Mouse (Mus musculus) kidney, postnatal 0 days (tissue): ENCODE data around the gene Pacsin1. TPM values are rescaled to one million over a fixed set of nuclear protein-coding genes. Genes with fewer than 3 reads are reported as not detected.
"Not testable (repeated sequence)": the region's sequence is repeated elsewhere in the genome, so short reads cannot be mapped to it uniquely, and the experiment has no call there.

Source experiments
- ATAC-seq: fragments of 200-750 bp; cut with Nextera tagmentation; replicated peaks from 2 replicates; pipeline ENCODE4 v1.8.0; 2017; ENCODE audit warnings: low read depth, moderate number of reproducible peaks, moderate TSS enrichment, moderate library complexity; ENCODE audit not compliant: low FRiP score
- DNase-seq: peaks from one replicate; pipeline ENCODE4 v3.0.0-alpha.2; 2016; ENCODE audit warnings: low spot score
- H3K27ac ChIP-seq: fragments of 300-500 bp; sonication (generic); 2 replicates; pipeline ENCODE4 v1.5.1; 2014; ENCODE audit warnings: mild to moderate bottlenecking
- H3K27me3 ChIP-seq: fragments of 300-500 bp; sonication (generic); 2 replicates; pipeline ENCODE4 v1.6.1; 2014; ENCODE audit warnings: low read length, mixed read lengths; ENCODE audit not compliant: insufficient read depth
- H3K36me3 ChIP-seq: fragments of 300-500 bp; sonication (generic); 2 replicates; pipeline ENCODE4 v1.6.1; 2014; ENCODE audit warnings: low read length, mixed read lengths; ENCODE audit not compliant: insufficient read depth
- H3K4me1 ChIP-seq: fragments of 300-500 bp; sonication (generic); replicated peaks from 2 replicates; pipeline ENCODE4 v1.6.1; 2014; ENCODE audit warnings: antibody characterized with exemption, low read length, mixed read lengths; ENCODE audit not compliant: insufficient read depth
- H3K4me2 ChIP-seq: fragments of 300-500 bp; sonication (generic); 2 replicates; pipeline ENCODE4 v1.6.1; 2014; ENCODE audit warnings: mild to moderate bottlenecking, low read length, moderate library complexity, mixed read lengths
- H3K4me3 ChIP-seq: fragments of 300-500 bp; sonication (generic); replicated peaks from 2 replicates; pipeline ENCODE4 v1.5.1; 2014; ENCODE audit warnings: low read depth, low read length
- H3K9ac ChIP-seq: fragments of 300-500 bp; sonication (generic); 2 replicates; pipeline ENCODE4 v1.6.1; 2014; ENCODE audit warnings: low read depth, low read length
- H3K9me3 ChIP-seq: fragments of 300-500 bp; sonication (generic); replicated peaks from 2 replicates; pipeline ENCODE4 v1.6.1; 2016; ENCODE audit warnings: low read length, inconsistent platforms, mixed read lengths
- CTCF ChIP-seq: IDR thresholded peaks from 2 replicates; pipeline ENCODE4 v1.5.1; 2016; ENCODE audit warnings: antibody characterized with exemption, low read depth, mild to moderate bottlenecking, moderate library complexity
- WGBS: fragments of 180-500 bp; shearing (Covaris S2); extraction: QIAGEN DNeasy Blood & Tissue Kit; methylation state at CpG from one replicate; pipeline ENCODE4 v1.1.7; 2014; 5-methylcytosine and 5-hydroxymethylcytosine counted together
- polyA plus RNA-seq: library from polyadenylated mRNA; unstranded; fragments of >200 nt; fragmentation: Nextera tagmentation; extraction: Ambion mirVana; gene quantifications from 2 replicates; pipeline ENCODE4 v1.2.1, GENCODE M21; 2015

Gene Pacsin1
- polyA plus RNA-seq, 1 experiment from 2014 or later = 1.6 TPM

DNA sequence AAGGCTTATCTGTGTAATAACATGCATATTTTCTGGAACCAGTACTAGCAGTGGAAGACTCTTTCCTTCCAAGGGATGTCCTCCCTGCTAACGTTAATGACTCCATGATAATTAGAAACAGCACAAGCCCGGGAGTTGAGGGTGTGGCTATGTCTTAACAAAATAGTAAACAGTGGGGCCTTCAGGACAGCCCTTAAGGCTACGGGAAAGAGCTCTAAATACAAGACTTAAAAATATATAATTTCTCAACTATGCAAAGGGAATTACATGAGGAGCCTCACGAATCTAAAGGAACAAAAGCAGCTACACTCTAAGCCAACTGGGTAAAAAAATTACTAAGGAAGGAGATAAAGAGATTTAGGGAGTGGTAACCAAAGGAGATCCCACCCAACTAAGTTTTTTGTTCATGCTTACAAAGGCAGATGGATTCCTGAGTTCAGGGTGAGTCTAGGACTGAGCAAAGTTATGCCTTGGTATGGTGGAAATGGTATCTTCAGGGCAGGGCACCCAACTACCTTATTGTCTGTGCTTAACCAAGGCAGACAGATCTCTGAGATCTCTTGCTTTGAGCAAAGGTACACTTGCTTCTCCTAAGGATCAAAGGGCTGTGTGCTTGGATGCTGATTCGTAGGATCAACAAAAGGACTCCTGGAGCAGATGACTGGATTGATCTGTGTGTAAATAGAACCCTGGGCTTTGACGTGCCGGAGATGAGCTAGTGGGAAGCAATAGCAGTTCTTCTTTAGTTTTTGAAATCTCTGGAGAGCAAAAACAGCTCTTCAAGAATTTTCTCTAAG lies 29.7 kb upstream of the Pacsin1 start:
- Histone ChIP-seq H3K4me3 (no peak overlapping the region), H3K9me3 (no peaks in the 10 kb centered on the region), H3K4me1 (peaks cover 10% of the 10 kb centered on the region; the same call in 1 of the 2 replicates), H3K4me2 (no peak overlapping the region), H3K27me3 (no peaks in the 10 kb centered on the region), H3K9ac (no peak overlapping the region), H3K27ac (no peak overlapping the region), H3K36me3 (peaks cover 10% of the 10 kb centered on the region)
- 59% methylated on average over 7 of the region's 7 CpGs for WGBS
- no peak for DNase-seq
- no peak for TF ChIP-seq CTCF
- ATAC-seq = no peak

DNA sequence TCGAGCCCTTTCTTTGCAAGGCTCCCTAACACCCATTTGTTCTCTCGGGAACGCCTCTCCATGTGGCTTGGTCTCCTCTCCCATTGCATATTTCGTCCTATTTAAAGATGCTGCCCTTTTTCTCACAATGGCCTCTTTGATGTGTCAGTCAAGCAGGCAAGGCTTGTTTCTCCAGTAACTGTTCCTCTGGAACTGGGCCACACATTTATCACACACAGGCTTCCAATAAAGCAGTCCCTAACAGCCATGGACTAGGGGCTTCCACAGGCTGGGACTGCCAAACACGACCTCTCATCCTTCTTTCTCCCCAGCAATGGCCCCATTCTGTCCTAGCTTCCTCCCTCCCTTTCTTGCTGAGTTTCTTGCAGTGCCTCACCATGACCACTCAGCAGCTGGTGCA lies 28.6 kb upstream of the Pacsin1 start:
- Histone ChIP-seq H3K9ac (no peak overlapping the region), H3K4me1 (no peaks in the 10 kb centered on the region), H3K4me2 (no peak overlapping the region), H3K36me3 (peaks cover 21% of the 10 kb centered on the region), H3K27ac (no peak overlapping the region), H3K9me3 (no peaks in the 10 kb centered on the region), H3K27me3 (no peaks in the 10 kb centered on the region), H3K4me3 (no peak overlapping the region)
- WGBS = 29% methylated on average over 5 of the region's 5 CpGs
- no peak for DNase-seq
- TF ChIP-seq CTCF = no peak
- no peak for ATAC-seq

DNA sequence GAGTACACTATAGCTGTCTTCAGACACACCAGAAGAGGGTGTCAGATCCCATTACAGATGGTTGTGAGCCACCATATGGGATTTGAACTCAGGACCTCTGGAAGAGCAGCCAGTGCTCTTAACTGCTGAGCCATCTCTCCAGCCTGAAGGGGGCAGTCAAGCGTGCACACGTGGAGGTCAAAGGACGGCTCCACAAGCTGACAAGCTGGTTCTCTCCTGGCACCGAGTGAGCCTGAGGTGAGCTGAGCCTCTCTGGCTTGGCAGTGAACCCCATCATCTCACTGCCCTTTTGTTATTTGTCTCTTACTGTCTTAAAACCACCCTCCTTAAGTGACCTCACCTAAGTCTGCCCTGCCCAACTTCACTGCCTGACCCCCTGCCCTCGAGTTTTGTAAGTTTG lies 27.9 kb upstream of the Pacsin1 start:
- no peak overlapping the region for H3K27ac ChIP-seq
- peak; percentile 20; the same call in 1 of the 2 replicates for TF ChIP-seq CTCF
- no peak overlapping the region for H3K9ac ChIP-seq
- 42% methylated on average over 5 of the region's 5 CpGs for WGBS
- H3K4me1 ChIP-seq = no peaks in the 10 kb centered on the region
- H3K27me3 ChIP-seq = no peaks in the 10 kb centered on the region
- H3K9me3 ChIP-seq = no peaks in the 10 kb centered on the region
- no peak overlapping the region for H3K4me2 ChIP-seq
- H3K36me3 ChIP-seq = peaks cover 28% of the 10 kb centered on the region
- ATAC-seq (no peak), DNase-seq (no peak)
- no peak overlapping the region for H3K4me3 ChIP-seq

DNA sequence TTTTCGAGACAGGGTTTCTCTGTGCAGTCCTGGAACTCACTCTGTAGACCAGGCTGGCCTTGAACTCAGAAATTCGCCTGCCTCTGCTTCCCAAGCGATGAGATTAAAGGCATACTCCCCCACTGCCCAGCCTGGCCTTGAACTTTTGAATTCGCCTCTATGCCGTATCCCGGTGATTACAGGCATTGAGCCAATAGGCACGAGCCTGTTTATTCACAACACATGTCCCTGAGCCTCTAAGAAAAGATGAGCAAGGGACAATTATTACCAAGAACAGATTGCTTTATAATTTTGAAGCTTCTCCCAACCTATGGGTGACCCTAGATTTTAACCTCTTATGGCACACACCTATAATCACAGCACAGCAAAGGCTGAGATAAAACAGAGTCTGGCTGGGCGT lies 26.9 kb upstream of the Pacsin1 start:
- H3K4me3 ChIP-seq = no peak overlapping the region
- H3K27ac ChIP-seq = no peak overlapping the region
- no peaks in the 10 kb centered on the region for H3K27me3 ChIP-seq
- ATAC-seq (no peak), DNase-seq (no peak)
- 87% methylated on average over 8 of the region's 8 CpGs for WGBS
- no peak overlapping the region for H3K4me2 ChIP-seq
- no peak overlapping the region for H3K9ac ChIP-seq
- TF ChIP-seq CTCF = no peak
- H3K4me1 ChIP-seq = peaks cover 7% of the 10 kb centered on the region
- peaks cover 33% of the 10 kb centered on the region for H3K36me3 ChIP-seq
- no peaks in the 10 kb centered on the region for H3K9me3 ChIP-seq

DNA sequence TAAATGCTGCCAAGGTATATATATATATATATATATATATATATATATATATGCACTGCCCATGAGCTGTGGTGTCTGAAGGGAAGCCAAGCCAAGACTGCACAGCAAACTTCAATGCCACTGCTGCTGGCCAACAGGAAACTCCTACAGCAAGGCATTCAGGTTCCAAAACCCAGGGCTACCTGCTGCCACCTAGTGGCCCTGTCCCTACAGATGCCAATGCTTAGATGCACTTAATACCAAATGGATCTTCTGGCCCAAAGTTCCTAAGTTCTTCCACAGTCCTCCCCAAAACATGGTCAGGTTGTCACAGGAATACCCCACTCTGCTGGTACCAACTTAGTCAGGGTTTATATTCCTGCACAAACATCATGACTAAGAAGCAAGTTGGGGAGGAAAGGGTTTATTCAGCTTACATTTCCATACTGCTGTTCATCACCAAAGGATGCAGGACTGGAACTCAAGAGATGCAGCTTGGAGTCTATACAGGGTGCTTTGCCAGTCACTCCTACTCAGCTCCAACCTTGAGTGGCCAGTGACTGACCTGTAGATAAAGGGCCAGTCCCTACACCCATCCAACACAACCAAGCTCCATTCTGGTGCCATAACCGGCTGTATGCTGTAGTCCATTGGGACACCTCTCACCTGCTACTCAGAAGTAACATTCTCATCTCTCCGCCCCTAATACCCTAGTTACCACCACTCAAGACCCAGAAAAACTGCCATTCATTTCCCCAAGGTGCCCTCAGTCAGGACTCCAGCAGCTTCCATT lies 25.9 kb upstream of the Pacsin1 start:
- no peaks in the 10 kb centered on the region for H3K27me3 ChIP-seq
- no peak overlapping the region for H3K4me3 ChIP-seq
- TF ChIP-seq CTCF = peak; percentile 84
- DNase-seq (peak; percentile 91), ATAC-seq (no peak; the same call in 1 of the 2 replicates)
- WGBS = 69% methylated on average over 2 of the region's 2 CpGs
- no peaks in the 10 kb centered on the region for H3K9me3 ChIP-seq
- H3K36me3 ChIP-seq = peaks cover 36% of the 10 kb centered on the region
- no peak overlapping the region; the same call in 1 of the 2 replicates for H3K27ac ChIP-seq
- H3K4me2 ChIP-seq = no peak overlapping the region
- no peak overlapping the region for H3K9ac ChIP-seq
- H3K4me1 ChIP-seq = peaks cover 13% of the 10 kb centered on the region

DNA sequence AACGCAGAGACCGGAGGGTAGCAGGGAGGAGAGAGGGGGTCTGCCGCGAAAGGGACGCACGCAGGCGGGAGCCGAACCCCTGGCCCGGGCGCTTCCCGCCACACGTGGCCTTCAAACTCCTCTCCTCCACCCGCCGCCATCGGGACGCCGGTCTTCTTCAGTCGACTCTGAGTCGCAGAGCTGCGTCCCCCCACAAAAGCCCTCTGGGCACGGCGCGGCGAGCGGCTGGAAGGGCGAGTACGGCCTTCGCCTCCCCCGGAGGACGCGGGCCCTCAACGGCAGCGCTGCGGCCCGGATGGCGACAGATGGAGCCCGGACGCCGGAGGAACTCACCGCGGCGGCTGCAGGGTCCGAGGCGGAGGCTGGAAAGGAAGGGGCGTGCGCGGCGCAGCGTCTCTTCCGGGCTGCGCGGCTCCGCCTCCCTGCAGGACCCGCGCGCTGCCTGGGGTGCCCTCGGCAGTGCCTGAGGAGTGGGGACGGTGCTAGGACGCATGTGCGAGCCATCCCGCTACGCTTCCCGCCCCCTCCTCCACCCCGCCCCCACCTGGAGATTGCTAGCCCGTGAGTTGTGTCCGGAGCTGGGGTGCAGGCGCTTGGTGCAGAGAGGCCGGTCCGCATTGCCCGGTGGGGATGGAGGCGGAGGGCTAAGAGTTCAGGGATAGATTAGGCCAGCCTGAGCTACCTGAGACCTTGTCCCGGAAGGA lies 20.3 kb upstream of the Pacsin1 start, which contains the start of gene RPS10-NUDT3:
RPS10-NUDT3 (minus strand) TSS at position 352 of the 704 bp plus-strand sequence.
- Histone ChIP-seq H3K9ac (peak within 1 kb of the TSS; percentile 93), H3K4me2 (peak within 1 kb of the TSS; percentile 82), H3K27ac (peak within 1 kb of the TSS; percentile 89), H3K27me3 (no peaks in the 10 kb centered on the region), H3K4me3 (peak within 1 kb of the TSS; percentile 93), H3K4me1 (peaks cover 13% of the 10 kb centered on the region), H3K36me3 (peaks cover 32% of the 10 kb centered on the region), H3K9me3 (no peaks in the 10 kb centered on the region)
- under 1% methylated on average over 68 of the region's 72 CpGs for WGBS
- peak; percentile 11; the same call in 1 of the 2 replicates for TF ChIP-seq CTCF
- ATAC-seq (peak; percentile 96), DNase-seq (peak; percentile 97)

DNA sequence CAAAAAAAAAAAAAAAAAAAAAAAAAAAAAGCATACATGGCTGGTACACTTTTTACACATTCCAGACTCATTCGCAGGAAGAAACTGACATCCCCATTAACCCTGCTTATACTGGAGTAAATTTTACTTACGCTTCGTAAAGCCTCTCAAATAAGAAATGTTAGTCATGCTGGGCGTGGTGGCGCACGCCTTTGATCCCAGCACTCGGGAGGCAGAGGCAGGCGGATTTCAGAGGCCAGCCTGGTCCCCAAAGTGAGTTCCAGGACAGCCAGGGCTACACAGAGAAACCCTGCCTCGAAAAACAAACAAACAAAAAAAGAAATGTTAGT lies 19.8 kb upstream of the Pacsin1 start:
- H3K4me2 ChIP-seq = peak overlapping the region; percentile 82
- H3K4me1 ChIP-seq = peaks cover 13% of the 10 kb centered on the region
- H3K27me3 ChIP-seq, ATAC-seq, DNase-seq, H3K9me3 ChIP-seq, H3K9ac ChIP-seq: not testable (repeated sequence)
- H3K27ac ChIP-seq = peak overlapping the region; percentile 89; the same call in 1 of the 2 replicates
- WGBS = 41% methylated on average over 9 of the region's 9 CpGs
- peak overlapping the region; percentile 93 for H3K4me3 ChIP-seq
- H3K36me3 ChIP-seq = peaks cover 26% of the 10 kb centered on the region
